Mouse (Mus musculus) ES-Bruce4 (cell line): Measurements from ENCODE around the gene H2-Q2. TPM values are rescaled to one million over a fixed set of nuclear protein-coding genes. Genes with fewer than 3 reads are reported as not detected.
"Not testable (repeated sequence)": the region's sequence is repeated elsewhere in the genome, so short reads cannot be mapped to it uniquely, and the experiment has no call there.

Source experiments
- H3K27ac ChIP-seq: 2 replicates; pipeline ENCODE4 v1.5.1; 2012; ENCODE audit warnings: low read length, inconsistent platforms; ENCODE audit not compliant: insufficient read depth
- H3K27me3 ChIP-seq: 2 replicates; pipeline ENCODE4 v1.6.1; 2012; ENCODE audit warnings: mild to moderate bottlenecking, low read length, inconsistent platforms; ENCODE audit not compliant: control insufficient read depth, poor library complexity, insufficient read depth, severe bottlenecking
- H3K36me3 ChIP-seq: 2 replicates; pipeline ENCODE4 v1.6.1; 2012; ENCODE audit warnings: inconsistent platforms, mild to moderate bottlenecking, low read length, moderate library complexity; ENCODE audit not compliant: control insufficient read depth, poor library complexity, insufficient read depth, severe bottlenecking
- H3K4me1 ChIP-seq: one replicate; pipeline ENCODE4 v1.8.1; 2011; ENCODE audit warnings: low read length; ENCODE audit not compliant: control insufficient read depth, insufficient read depth
- H3K4me3 ChIP-seq: 2 replicates; pipeline ENCODE4 v1.5.1; 2011; ENCODE audit warnings: low read depth, mild to moderate bottlenecking, low read length
- H3K9ac ChIP-seq: 2 replicates; pipeline ENCODE4 v1.6.1; 2012; ENCODE audit warnings: low read depth, mild to moderate bottlenecking, inconsistent platforms; ENCODE audit not compliant: poor library complexity, severe bottlenecking
- H3K9me3 ChIP-seq: replicated peaks from 2 replicates; pipeline ENCODE4 v1.6.1; 2012; ENCODE audit warnings: mild to moderate bottlenecking, low read length, inconsistent platforms; ENCODE audit not compliant: control insufficient read depth, poor library complexity, insufficient read depth, severe bottlenecking
- CTCF ChIP-seq: IDR thresholded peaks from one replicate; pipeline ENCODE4 v1.8.1; 2011; ENCODE audit warnings: low read depth, low read length
- EP300 ChIP-seq: IDR thresholded peaks from 2 replicates; pipeline ENCODE4 v1.6.1; 2011; ENCODE audit warnings: low read depth, low read length; ENCODE audit not compliant: insufficient read depth
- POLR2A ChIP-seq: IDR thresholded peaks from one replicate; pipeline ENCODE4 v1.8.1; 2011; ENCODE audit warnings: low read length; ENCODE audit not compliant: insufficient read depth
- polyA plus RNA-seq: library from polyadenylated mRNA; stranded (reverse); fragments of >200 nt; gene quantifications from 2 replicates; pipeline ENCODE4 v1.2.4, GENCODE M21; 2011; ENCODE audit warnings: low read depth; ENCODE audit not compliant: missing spikeins, insufficient read depth, insufficient read length

The H2-Q2 gene
- polyA plus RNA-seq, 1 experiment = 5.8 TPM

- no peaks in the 10 kb centered on the region for H3K36me3 ChIP-seq
- TF ChIP-seq POLR2A = no peak
- TF ChIP-seq CTCF = no peak
- no peak for TF ChIP-seq EP300
- no peak overlapping the region for H3K27ac ChIP-seq
- peak overlapping the region; percentile 68 for H3K4me3 ChIP-seq
- H3K9me3 ChIP-seq = no peaks in the 10 kb centered on the region
- peaks cover 2% of the 10 kb centered on the region; the same call in 1 of the 2 replicates for H3K27me3 ChIP-seq
- H3K9ac ChIP-seq = peak overlapping the region; percentile 47
- H3K4me1 ChIP-seq = no peaks in the 10 kb centered on the region
These were observed 852 bp downstream of the H2-Q2 start for GRCm38 (mm10) chr17:35342711-35343476.

GRCm38 (mm10) chr17:35347659-35348058 lies 5.6 kb downstream of the H2-Q2 start:
- not testable (repeated sequence) for H3K36me3 ChIP-seq, H3K9ac ChIP-seq, H3K9me3 ChIP-seq

GRCm38 (mm10) chr17:35353275-35353674 lies 11.2 kb downstream of the H2-Q2 start:
- not testable (repeated sequence) for H3K4me1 ChIP-seq, H3K9ac ChIP-seq, H3K36me3 ChIP-seq, H3K9me3 ChIP-seq, H3K27ac ChIP-seq, H3K27me3 ChIP-seq, H3K4me3 ChIP-seq

More at GRCm38 (mm10) chr17:35347659-35348058, 5.6 kb downstream of the H2-Q2 start:
- not testable (repeated sequence) for H3K4me3 ChIP-seq, H3K27me3 ChIP-seq, H3K4me1 ChIP-seq, H3K27ac ChIP-seq

- Histone ChIP-seq H3K4me1 (peaks cover 2% of the 10 kb centered on the region), H3K9me3 (no peaks in the 10 kb centered on the region), H3K9ac (no peak overlapping the region), H3K27me3 (no peaks in the 10 kb centered on the region; the same call in 1 of the 2 replicates), H3K36me3 (no peaks in the 10 kb centered on the region), H3K27ac (no peak overlapping the region), H3K4me3 (no peak overlapping the region)
- TF ChIP-seq EP300 = no peak
These were observed 12.0 kb downstream of the H2-Q2 start for GRCm38 (mm10) chr17:35354071-35354470.

GRCm38 (mm10) chr17:35357086-35357485 lies 15.0 kb downstream of the H2-Q2 start:
- Histone ChIP-seq H3K4me1 (no peaks in the 10 kb centered on the region), H3K9me3 (no peaks in the 10 kb centered on the region), H3K9ac (no peak overlapping the region), H3K27me3 (no peaks in the 10 kb centered on the region; the same call in 1 of the 2 replicates), H3K36me3 (no peaks in the 10 kb centered on the region), H3K4me3 (no peak overlapping the region), H3K27ac (no peak overlapping the region)
- TF ChIP-seq CTCF (no peak), EP300 (no peak), POLR2A (no peak)

- Histone ChIP-seq H3K9me3 (peaks cover 7% of the 10 kb centered on the region), H3K4me3 (peak overlapping the region; percentile 61), H3K36me3 (no peaks in the 10 kb centered on the region), H3K27me3 (no peaks in the 10 kb centered on the region; the same call in 1 of the 2 replicates), H3K9ac (peak overlapping the region; percentile 45), H3K27ac (no peak overlapping the region), H3K4me1 (no peaks in the 10 kb centered on the region)
- TF ChIP-seq EP300 (no peak), CTCF (no peak), POLR2A (no peak)
These were observed 16.9 kb downstream of the H2-Q2 start for GRCm38 (mm10) chr17:35358763-35359469.
